ENCODE assay signal across 8 mouse cellular contexts in genomic region chr17:75615335-75615734, GRCm38 (mm10).
A peak's percentile ranks its signal among the peaks of the same experiment; 100 is the strongest.
DNase-seq lines count a peak whose midpoint lies in the region; ATAC-seq and TF ChIP-seq lines count a peak whose summit lies in the region.

No protein-coding gene starts in this region.

- no peaks in the 10 kb centered on the region for H3K79me2 ChIP-seq in heart, adult 2 months (replicated peaks; ENCODE audit: control insufficient read depth, insufficient read depth, low read length)

- no peak overlapping the region for H3K27ac ChIP-seq in heart, adult 2 months
- no peak overlapping the region for H3K27ac ChIP-seq in heart, embryonic 12.5 days (ENCODE audit: poor library complexity, severe bottlenecking)
- no peak overlapping the region for H3K27ac ChIP-seq in thymus, adult 2 months (ENCODE audit: control insufficient read depth, insufficient read depth, low read length)
- H3K27ac ChIP-seq in limb, embryonic 10.5 days = no peak overlapping the region

- ATAC-seq in heart, embryonic 12.5 days (ENCODE audit: insufficient number of reproducible peaks, low FRiP score) = no peak
- peak; percentile 86 for ATAC-seq in common myeloid progenitor, adult 5-6 weeks (replicated peaks; ENCODE audit: low read depth, poor library complexity, severe bottlenecking)

- H3K4me1 ChIP-seq in heart, adult 2 months (ENCODE audit: control insufficient read depth, insufficient read depth, low read length) = no peaks in the 10 kb centered on the region; the same call in 1 of the 2 replicates
- no peaks in the 10 kb centered on the region for H3K4me1 ChIP-seq in heart, embryonic 12.5 days (replicated peaks)
- H3K4me1 ChIP-seq in thymus, adult 2 months (replicated peaks; ENCODE audit: control insufficient read depth, insufficient read depth, low read length) = no peaks in the 10 kb centered on the region
- no peaks in the 10 kb centered on the region for H3K4me1 ChIP-seq in limb, embryonic 10.5 days

- DNase-seq in heart, adult 2 months = peak in 1 of 2 experiments; percentile 4
- peak; percentile 11 for DNase-seq in thymus, adult 2 months
- no peak for DNase-seq in thymus, postnatal 10 days (ENCODE audit: low spot score in 2 of 2)
- DNase-seq in limb, embryonic 10.5 days (ENCODE audit: low spot score) = peak; percentile 37
- peak; percentile 20 for DNase-seq in thymus, postnatal 14 days
- no peak for DNase-seq in gastrocnemius, postnatal 25 days

- WGBS in heart, adult 2 months = 84% methylated on average over 2 of the region's 2 CpGs
- WGBS in heart, embryonic 12.5 days = 75% methylated on average over 2 of the region's 2 CpGs
- 84% methylated on average over 2 of the region's 2 CpGs for WGBS in thymus, adult 2 months
- 84% methylated on average over 2 of the region's 2 CpGs for WGBS in limb, embryonic 10.5 days

- intact Hi-C loops in heart, adult 2 months (cut with DNase I) = loop anchor here (5.0 kb wide), 1 partner anchor 162 kb away; no protein-coding TSS in a partner anchor

- no peak overlapping the region for H3K9ac ChIP-seq in heart, adult 2 months (ENCODE audit: low read depth, low read length)
- no peak overlapping the region for H3K9ac ChIP-seq in heart, embryonic 12.5 days

- H3K36me3 ChIP-seq in heart, adult 2 months (ENCODE audit: control insufficient read depth, insufficient read depth, low read length) = no peaks in the 10 kb centered on the region
- H3K36me3 ChIP-seq in heart, embryonic 12.5 days = no peaks in the 10 kb centered on the region
- no peaks in the 10 kb centered on the region for H3K36me3 ChIP-seq in thymus, adult 2 months (ENCODE audit: control insufficient read depth, insufficient read depth, low read length)
- no peaks in the 10 kb centered on the region for H3K36me3 ChIP-seq in limb, embryonic 10.5 days

- peak; percentile 69 for TF ChIP-seq CTCF in heart, adult 2 months (IDR thresholded peaks at IDR 0.05)
- no peak for TF ChIP-seq CTCF in thymus, adult 2 months (IDR thresholded peaks at IDR 0.05; ENCODE audit: borderline replicate concordance, control insufficient read depth, extremely low read depth, insufficient read depth, low read length, poor library complexity)

- TF ChIP-seq POLR2A in heart, adult 2 months (IDR thresholded peaks at IDR 0.05; ENCODE audit: insufficient read depth, low read depth, low read length) = no peak
- TF ChIP-seq POLR2A in thymus, adult 2 months (IDR thresholded peaks at IDR 0.05; ENCODE audit: control insufficient read depth, extremely low read depth, insufficient read depth, low read length, poor library complexity) = no peak

- H3K4me2 ChIP-seq in heart, embryonic 12.5 days = no peak overlapping the region

- no peaks in the 10 kb centered on the region for H3K9me3 ChIP-seq in heart, embryonic 12.5 days (replicated peaks)
- H3K9me3 ChIP-seq in limb, embryonic 10.5 days (replicated peaks) = no peaks in the 10 kb centered on the region

- H3K4me3 ChIP-seq in heart, adult 2 months = no peak overlapping the region
- H3K4me3 ChIP-seq in heart, embryonic 12.5 days = no peak overlapping the region
- H3K4me3 ChIP-seq in thymus, adult 2 months (ENCODE audit: control insufficient read depth, insufficient read depth, low read length) = no peak overlapping the region
- H3K4me3 ChIP-seq in limb, embryonic 10.5 days = no peak overlapping the region

- no peak for TF ChIP-seq EP300 in heart, adult 2 months (IDR thresholded peaks at IDR 0.05; ENCODE audit: insufficient read depth, low read depth, low read length)

- no peaks in the 10 kb centered on the region for H3K27me3 ChIP-seq in heart, adult 2 months (ENCODE audit: control insufficient read depth, insufficient read depth, low read length)
- no peaks in the 10 kb centered on the region for H3K27me3 ChIP-seq in heart, embryonic 12.5 days (replicated peaks)
- no peaks in the 10 kb centered on the region for H3K27me3 ChIP-seq in thymus, adult 2 months (ENCODE audit: control insufficient read depth, insufficient read depth, low read length)
- no peaks in the 10 kb centered on the region for H3K27me3 ChIP-seq in limb, embryonic 10.5 days (ENCODE audit: low read depth, poor library complexity, severe bottlenecking)

Comparison
In these comparisons a context has a peak if more than half of its experiments do, and no peak if none do; other contexts are left out.
1. DNase-seq: peak in thymus, adult 2 months (single experiment), limb, embryonic 10.5 days (single experiment) and thymus, postnatal 14 days (single experiment); none in thymus, postnatal 10 days (0 of 2) and gastrocnemius, postnatal 25 days (single experiment).